Mouse (Mus musculus): ENCODE results near the gene Fbp1.
"Not testable (repeated sequence)": the region's sequence is repeated elsewhere in the genome, so short reads cannot be mapped to it uniquely, and the experiment has no call there.

Gene Fbp1

DNA sequence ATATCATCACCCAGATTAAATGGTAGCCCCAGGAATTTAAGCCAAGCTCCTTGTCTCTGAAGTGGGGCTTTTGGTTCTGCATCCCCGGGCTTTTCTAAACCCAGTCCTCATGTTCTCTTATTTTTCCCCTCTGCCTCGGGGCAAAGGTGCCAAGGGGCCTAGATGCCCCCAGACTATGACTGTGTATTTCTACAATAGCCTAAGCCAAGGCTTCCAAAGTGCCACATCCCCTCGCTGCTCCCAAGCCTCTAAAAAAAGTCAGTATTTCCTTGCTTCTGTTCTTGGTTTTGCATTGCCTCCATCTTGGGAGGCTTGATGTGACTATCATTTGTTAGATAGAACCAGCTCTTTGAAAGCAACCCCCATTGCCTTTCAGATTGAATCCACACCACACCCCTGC, 3.5 kb downstream of the Fbp1 start:
- no peak for DNase-seq (ENCODE audit: inconsistent age in 2 of 2, low spot score in 1 of 2)

DNA sequence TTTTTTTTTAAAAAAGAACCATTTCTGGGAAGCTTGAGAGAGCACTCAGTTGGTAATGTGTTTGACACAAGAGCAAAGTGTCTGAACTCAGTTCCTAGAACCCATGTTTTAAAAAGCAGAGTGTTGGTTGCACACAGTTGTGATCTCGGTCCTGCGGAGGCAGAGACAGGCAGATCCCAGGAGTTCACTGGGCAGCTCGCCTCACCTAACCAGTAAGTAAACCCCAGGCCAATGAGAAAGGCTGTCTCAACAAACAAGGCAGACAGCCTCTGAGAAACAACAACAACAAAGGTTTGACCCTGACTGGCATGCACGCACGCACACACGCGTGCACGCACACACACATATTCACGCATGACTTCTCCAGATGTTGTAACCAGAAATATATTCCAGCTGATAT, 4.2 kb downstream of the Fbp1 start:
- no peak for DNase-seq (ENCODE audit: inconsistent age in 2 of 2, low spot score in 1 of 2)

DNA sequence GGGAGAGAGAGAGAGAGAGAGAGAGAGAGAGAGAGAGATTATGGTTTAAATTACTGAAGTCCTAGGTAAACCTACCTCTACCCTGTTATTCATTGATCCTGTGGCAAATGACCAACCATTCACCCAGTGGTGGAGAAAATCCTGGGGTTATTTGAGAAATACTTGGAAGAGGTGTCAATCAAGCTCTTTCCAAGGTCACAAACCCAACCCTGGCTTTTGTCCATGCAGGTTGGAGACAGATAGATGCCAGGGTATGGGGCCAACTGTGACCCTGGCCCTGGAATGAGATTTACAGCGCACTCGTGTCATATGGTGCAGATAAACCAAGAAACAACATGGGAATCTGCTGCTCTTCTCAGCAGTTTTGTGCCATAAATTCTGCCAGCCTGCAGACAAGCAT, 4.6 kb downstream of the Fbp1 start:
- peak in 1 of 2 experiments; percentile 74 for DNase-seq (ENCODE audit: inconsistent age in 2 of 2, low spot score in 1 of 2)

DNA sequence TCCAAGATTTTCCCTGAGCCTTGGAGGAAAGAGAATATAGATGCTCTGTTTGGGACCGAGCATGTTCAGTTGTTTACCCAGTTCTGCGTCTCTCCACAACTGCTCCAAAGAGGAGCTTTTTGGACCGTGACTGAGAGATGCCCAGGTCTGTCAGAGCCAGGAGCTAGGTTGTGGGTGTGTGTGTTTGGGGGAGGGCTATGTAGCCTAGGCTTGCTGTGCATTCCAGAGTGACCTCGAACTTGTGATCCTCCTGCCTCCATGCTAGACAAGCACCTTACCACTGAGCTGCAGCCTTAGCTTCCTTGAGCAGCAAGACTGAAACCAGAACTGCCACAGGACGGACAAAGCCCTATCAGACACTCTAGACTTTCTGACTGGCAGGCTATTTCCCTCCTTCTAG, 5.2 kb downstream of the Fbp1 start:
- no peak for DNase-seq (ENCODE audit: inconsistent age in 2 of 2, low spot score in 1 of 2)

DNA sequence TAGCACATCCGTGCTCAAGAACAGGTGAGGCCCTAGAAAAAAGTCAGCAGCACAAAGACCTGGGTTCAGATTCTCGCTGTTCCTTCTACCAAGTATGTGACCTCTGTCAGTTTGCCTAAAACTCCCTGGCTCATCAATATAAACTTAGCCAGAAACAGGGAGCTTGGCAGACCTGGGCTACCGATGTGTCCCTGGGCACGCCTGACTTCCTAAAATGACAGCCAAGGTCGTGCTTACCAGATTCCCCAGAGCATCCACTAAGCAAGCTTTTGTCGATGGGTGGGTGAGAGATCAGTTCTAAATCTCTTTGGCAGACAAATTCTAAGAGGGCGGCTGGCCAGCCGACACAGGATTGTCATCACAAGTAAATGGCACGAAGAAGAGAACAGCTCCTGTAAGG, 6.7 kb downstream of the Fbp1 start:
- peak in 1 of 2 experiments; percentile 65 for DNase-seq (ENCODE audit: inconsistent age in 2 of 2, low spot score in 1 of 2)

DNA sequence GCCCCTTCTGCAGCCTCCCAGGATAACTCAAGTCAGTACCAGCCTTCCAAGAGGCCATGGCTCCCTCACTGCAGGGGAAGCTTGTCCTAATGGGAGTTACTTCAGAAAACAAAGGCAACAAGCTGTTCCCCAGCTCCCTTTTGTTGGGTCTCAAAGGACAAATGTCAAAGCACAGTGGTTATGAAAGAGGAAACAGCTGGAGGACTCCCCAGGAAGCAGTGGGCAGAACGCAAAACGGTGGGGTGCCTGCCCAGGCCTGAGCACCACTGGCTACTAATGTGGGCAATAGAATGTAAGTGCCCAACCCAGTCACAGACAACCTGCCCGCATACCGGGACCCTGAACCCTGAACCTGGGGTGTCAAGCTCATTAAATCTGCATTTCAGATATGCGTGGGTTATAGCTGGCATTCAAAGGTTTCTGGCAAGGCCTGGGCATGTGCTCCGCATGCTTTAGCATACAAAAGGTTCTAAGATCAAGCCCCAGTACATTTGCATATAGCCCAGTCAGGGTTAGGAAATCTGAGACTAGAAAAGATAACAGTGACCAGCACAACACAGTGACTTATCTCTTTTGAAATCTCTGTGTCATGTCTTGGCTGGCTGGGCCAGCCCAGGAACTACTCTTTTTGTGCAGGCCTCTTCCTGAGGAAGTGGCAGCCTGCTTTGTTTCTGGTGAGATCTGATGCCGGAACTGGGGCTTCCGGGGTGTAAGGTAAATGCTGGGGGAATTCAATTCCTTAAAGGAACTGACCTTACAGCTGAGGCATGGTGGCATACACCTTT, 8.1 kb downstream of the Fbp1 start:
- peak in 1 of 2 experiments; percentile 40 for DNase-seq (ENCODE audit: inconsistent age in 2 of 2, low spot score in 1 of 2)

DNA sequence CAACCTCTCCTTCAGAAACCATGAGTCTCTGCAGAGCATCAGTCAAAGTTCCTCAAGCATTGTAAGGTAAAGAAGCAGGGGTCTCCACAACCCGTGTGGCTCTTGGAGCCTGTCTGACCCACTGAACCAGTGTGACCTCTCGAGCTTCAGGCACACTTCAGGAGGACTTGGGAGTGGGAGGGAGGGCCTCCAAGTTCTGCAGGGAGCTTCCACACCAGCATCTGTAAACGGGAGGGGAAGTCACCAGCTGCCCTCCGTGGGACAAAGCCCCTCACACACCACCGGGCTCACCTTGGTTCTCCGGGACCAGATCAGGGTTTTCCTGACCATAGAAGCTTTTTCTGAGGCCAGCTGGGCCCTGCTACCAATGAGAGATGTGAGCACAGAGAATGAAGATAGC, 8.7 kb downstream of the Fbp1 start:
- no peak for DNase-seq (ENCODE audit: inconsistent age in 2 of 2, low spot score in 1 of 2)

DNA sequence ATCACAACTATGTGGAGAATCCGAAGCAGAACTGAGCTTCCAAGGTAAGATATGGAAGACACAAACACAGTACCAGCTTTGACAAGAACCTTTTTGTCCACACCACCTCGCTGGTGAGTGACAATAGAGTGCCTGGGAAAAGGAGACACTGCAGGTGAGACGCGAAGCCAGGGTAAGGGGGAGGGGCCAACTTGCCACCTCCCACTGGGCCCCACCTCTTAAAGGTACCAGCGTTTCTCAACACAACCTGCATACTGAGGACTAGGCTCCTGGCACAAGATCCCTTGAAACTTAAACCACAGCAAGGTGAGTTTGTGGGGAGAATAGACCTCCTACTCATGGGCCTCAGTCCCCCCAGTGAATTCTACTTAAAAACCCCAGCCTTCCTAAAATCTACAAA, 10.8 kb downstream of the Fbp1 start:
- DNase-seq (ENCODE audit: inconsistent age in 2 of 2, low spot score in 1 of 2), result no peak

DNA sequence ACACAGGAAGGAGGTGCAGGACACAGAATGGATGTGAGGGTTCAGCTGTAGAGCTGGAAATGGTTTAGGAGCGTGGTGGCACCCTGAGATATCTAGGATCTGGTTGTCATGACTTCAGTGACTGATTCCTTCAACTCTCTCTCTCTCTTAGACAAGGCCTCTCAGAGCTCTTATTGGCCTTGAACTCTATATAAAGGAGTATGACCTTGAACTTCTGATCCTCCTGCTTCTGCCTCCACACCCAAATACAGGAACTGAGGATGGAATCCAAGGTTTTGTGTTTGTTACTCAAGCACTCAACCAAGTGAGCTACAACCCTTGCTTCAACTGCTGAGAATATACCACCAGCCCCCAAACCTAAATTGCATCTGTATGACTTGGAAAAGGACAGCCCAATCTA, 12.0 kb downstream of the Fbp1 start:
- no peak for DNase-seq (ENCODE audit: inconsistent age in 2 of 2, low spot score in 1 of 2)

DNA sequence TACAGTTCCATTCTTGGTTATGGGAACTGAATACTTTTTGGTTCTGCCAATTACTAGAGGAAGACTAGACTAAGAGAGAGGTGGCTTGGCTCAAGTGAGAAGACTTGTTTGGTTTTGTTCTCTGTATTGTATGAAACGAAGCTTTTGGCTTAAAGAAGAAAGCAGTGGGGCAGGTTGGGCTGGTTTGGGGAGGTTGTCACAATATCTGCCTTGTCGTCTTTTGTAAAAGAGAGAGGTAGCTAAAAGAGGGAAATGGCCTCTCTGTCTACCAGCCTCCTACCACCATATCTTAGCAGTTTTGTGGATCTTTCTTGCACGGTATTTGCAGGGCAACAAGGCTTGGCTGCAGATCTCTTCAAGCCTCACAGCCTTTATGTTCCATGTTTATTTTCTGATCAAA, 15.8 kb downstream of the Fbp1 start:
- DNase-seq (ENCODE audit: inconsistent age in 2 of 2, low spot score in 1 of 2), result no peak

DNA sequence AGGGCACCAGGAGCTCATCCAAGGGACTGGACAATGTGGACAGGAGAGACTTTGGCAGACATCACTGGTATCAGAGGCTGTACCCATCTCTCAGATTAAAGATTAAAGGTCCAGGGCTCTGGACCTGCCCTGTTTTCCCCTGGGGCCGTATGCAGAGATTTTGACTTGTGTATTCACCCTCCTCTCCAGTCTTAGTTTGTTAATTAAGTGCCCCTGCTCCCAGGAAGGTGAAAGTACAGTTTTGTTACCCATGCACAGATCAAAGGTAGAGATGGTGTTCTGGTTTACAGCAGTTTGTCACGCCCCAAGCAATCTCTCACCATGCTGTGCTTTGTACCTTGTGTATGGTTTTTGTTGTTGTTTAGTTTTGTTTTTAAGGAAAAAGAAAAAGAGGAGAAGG, 17.5 kb downstream of the Fbp1 start:
- DNase-seq (ENCODE audit: inconsistent age in 2 of 2, low spot score in 1 of 2), result no peak

DNA sequence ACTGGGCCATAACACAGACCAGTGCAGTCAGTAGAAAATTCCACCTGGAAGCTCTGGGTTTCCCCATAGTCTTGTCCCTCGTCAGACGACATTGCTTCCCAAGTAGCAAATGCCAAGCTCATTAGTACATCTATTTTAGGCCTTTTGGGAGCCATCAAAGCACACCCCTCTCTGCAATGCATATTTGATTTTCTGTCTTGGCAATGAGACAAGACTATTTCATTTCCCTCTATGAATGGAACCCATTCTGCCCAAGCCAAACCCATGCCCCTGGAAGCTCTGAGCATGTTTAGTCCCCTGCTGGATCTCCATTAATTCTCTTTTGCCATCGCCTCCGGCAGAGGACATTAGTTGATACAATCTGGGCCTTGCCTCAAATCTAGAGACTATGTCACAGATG, 21.3 kb downstream of the Fbp1 start:
- DNase-seq (ENCODE audit: inconsistent age in 2 of 2, low spot score in 1 of 2), result no peak

DNA sequence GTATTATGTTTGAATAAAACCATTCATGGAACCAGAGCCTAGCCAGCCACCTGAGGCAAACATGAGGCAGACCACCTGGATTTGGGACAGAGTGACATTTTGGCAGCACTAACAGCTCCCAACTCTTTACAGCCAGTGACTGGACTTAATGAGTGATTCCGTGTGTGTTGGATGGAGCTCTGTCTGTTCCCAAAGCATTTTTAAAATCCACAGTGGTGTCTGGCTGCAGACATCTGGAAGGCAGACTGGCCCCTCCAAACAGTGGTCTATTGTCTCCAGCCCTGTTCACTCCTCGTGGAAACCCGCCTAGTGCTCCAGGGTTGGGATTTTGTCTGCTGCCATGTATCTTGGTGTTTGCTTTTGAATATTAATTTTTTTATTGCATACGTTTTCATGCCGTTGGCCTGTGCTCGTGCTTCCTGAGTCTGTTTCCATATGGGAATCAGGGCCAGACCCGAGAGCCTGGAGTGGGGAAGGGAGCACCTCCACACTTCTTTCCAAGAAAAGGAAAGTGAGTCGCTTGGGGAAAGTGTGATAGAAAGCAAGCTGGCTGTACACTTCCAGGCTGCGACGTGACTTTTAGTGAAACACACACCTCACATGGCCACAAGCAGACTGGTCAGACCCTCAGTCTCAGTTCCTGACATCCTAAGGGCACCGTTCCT, 22.3 kb downstream of the Fbp1 start:
- no peak for DNase-seq (ENCODE audit: inconsistent age in 2 of 2, low spot score in 1 of 2)

DNA sequence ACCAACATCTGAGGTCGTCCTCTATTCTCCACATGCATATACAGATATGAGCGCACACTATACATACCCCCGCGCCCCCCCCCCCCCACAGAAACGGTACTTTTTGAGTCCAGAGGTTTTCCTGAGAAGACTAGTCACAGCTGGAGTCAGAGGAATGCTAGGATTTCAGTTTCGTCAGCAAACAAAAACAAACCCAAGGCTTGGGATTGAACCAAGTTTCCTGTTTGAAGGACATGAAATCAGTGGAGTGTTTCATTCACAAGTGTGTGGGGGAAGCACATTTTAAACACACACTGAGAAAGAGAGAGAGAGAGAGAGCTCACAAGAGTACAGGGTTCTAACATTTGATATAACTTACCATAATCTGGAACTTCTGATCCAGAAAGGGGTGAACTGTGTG, 24.3 kb downstream of the Fbp1 start:
- DNase-seq (ENCODE audit: inconsistent age in 2 of 2, low spot score in 1 of 2), result no peak

DNA sequence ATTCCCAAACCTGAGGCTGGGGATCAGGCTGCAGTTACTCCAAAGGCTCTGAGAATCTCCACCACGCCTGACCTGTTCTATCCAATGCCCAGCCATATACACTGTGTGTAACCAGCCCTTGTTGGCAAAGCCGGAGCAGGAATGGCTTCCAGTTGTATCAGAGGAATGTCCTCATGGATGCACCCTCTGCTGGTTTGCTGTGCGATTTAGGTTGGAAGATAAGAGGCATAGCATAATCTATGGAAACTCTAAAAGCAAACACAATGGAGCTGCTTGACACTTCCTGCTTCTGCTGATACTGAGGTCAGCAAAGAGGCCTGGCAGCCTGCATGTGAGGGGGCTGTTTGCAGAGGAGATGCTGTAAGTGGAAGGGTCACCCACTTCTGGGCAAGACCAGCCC, 25.2 kb downstream of the Fbp1 start:
- DNase-seq (ENCODE audit: inconsistent age in 2 of 2, low spot score in 1 of 2), result no peak

DNA sequence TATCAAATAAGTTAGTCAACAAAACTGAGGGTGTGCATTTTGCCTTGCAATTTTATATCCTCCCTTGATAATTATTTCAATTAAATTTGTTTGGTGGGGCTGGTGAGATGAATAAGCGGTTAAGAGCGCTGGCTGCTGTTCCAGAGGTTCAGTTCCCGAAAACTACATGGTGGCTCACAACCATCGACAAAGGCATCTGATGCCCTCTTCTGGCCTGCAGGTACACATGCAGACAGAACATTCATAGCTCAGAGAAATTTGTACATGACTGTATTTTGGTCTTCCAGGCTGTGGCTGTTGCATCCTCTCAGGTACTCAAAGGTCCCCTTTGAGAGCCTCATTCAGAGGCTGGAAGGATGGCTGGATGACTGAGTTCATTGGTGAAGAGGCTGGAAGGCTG, 28.0 kb downstream of the Fbp1 start:
- no peak for DNase-seq (ENCODE audit: inconsistent age in 2 of 2, low spot score in 1 of 2)

DNA sequence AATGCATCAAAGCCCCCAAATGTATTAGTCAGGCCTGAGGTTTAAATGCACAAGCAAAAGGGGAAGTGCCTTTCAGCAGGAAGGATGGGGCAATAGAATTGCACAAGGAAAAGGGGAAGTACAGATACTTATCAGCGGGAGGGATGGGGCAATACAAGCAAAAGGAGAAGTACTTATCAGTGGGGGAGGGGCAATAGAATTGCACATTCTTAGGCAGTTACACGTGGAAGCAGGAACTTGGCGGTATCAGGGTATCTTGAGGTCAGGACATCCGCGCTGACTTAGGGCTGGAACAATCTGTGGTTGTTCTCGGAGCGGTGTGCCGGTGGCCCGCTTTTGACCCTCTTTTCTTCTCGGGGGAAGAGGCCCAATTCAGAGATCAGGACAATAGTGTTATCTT, 28.8 kb downstream of the Fbp1 start:
- DNase-seq (ENCODE audit: inconsistent age in 2 of 2, low spot score in 1 of 2), result not testable (repeated sequence)

DNA sequence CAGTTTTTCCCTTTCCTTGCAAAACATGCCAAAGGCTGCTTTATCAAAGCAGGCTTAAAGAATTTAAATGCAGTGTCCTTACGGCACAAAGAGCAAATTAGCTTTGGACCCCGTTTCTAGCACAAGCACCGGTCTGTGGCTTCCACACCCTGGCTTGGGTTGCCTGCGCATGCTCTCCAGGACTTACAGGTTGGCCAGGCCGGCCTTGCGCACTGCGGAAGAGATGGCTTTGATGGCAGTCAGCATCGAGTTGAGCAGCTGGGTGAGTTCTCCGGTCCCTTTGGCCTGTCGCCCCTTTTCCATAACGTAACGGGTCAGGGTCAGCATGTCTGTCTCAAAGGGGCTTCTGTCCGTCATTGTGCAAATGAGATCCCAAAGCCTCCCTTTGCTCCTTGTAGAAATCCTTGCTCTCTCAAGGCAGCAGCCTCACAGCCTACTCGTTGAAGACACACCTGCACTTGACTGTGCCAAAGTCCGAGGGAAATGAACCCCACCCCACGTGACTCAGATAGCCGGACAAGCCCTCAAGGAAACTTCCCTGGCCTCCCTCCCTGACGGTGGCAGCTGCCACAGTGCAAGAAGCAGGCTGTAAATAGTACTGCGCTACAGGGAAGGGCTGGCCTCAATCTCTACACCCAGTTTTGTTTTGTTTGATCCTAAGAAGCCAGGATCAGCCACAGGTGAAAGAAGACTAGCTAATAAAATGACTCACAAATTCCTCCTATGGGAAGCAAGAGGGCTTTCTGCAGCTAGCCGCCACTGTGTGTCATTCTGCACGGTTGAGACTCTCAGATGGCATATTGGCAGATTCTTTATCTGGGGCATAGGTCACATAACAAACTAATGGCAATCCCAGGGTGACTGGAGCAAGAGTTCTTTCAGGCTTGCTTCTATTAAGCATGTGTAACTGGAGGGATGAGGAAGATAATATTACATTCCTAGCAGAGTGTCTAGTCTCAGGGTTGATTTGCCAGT, 29.9 kb downstream of the Fbp1 start, which contains the start of gene Fbp2:
Gene Fbp2, minus strand, starts transcription at position 482 of the 975 bp plus-strand sequence.
- DNase-seq (ENCODE audit: inconsistent age in 2 of 2, low spot score in 1 of 2), result no peak

DNA sequence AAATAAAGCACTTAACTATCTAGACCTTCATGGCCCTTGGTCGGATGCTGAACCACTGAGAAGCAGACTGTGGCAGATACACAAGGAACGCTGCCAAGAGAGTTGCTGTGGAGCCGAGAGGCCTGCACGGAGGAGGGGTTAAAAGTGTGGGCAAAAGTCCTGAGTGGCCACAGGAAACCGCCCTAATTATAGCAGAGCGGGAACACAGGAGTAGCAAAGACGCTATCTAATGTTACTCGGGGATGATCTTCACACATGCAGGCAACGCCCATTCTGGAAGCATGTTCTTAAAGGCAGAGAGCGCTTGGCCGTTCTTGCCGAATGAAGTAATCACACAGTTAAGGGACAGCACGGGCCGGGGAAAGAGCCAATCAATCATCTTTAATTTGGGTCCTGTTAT, 31.2 kb downstream of the Fbp1 start:
- peak in 1 of 2 experiments; percentile 27 for DNase-seq (ENCODE audit: inconsistent age in 2 of 2, low spot score in 1 of 2)

DNA sequence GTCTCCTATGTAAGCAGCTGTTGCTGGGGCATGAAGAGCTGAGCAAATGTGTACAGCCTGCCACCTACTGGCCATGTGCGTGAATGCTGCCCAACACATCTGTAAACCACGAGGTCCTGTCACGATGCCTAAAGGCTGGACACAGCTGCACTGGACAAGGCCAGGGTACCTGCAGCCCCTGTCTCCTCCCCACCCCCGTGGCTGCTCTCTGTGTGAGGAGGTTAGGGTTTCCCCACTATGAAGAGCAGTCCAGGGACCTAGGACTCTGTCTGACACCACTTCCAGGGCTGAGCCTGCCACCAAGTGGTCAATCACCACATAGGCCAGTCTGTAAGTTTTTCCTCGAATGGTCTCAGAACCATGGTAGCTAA, 31.8 kb downstream of the Fbp1 start:
- peak; percentile 78 to 94 for DNase-seq (ENCODE audit: inconsistent age in 2 of 2, low spot score in 1 of 2)
